Mouse (Mus musculus): ENCODE results near the gene Grsf1. TPM values are rescaled to one million over a fixed set of nuclear protein-coding genes. Genes with fewer than 3 reads are reported as not detected.

Gene Grsf1
- polyA plus RNA-seq, 1 experiment = 60.7 TPM

- Histone ChIP-seq H3K36me3 (ENCODE audit: control insufficient read depth, insufficient read depth, low read length) (no peaks in the 10 kb centered on the region), H3K27me3 (replicated peaks; ENCODE audit: control insufficient read depth, insufficient read depth, low read length) (no peaks in the 10 kb centered on the region), H3K4me3 (ENCODE audit: insufficient read depth, low read depth, low read length) (no peak overlapping the region), H3K4me1 (ENCODE audit: control insufficient read depth, insufficient read depth, low read length) (peaks cover 3% of the 10 kb centered on the region; the same call in 1 of the 2 replicates), H3K27ac (ENCODE audit: insufficient read depth, low read depth, low read length) (no peak overlapping the region)
- no peak for DNase-seq
- 79% methylated on average over 5 of the region's 5 CpGs for WGBS
- no peak for TF ChIP-seq CTCF (conservative IDR thresholded peaks at IDR 0.05; ENCODE audit: insufficient read depth, insufficient read length, low read depth, low read length)
- TF ChIP-seq POLR2A (IDR thresholded peaks at IDR 0.05; ENCODE audit: low read depth, low read length) = no peak
Observed at GRCm38 (mm10) chr5:88697291-88697690, 21.3 kb upstream of the Grsf1 start.

DNA sequence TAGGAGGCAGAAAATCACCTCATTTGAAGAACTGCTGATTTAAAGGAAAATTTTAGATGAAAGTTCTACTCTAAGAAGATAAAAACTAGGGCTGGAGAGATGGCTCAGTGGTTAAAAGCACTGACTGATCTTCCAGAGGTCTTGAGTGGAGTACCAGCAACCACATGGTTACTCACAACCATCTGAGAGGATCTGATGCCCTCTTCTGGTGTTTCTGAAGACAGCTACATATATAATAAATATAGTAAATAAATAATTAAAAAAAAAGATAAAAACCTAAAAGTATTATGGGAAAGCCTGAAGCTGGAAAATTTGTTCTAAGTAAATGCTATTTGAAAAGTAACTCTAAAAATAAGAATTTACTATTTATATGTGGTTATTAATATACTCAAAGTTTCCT lies 17.1 kb upstream of the Grsf1 start:
- Histone ChIP-seq H3K27me3 (replicated peaks; ENCODE audit: control insufficient read depth, insufficient read depth, low read length) (no peaks in the 10 kb centered on the region; the same call in 1 of the 2 replicates), H3K27ac (ENCODE audit: insufficient read depth, low read depth, low read length) (no peak overlapping the region), H3K36me3 (ENCODE audit: control insufficient read depth, insufficient read depth, low read length) (no peaks in the 10 kb centered on the region), H3K4me1 (ENCODE audit: control insufficient read depth, insufficient read depth, low read length) (peaks cover 6% of the 10 kb centered on the region; the same call in 1 of the 2 replicates), H3K4me3 (ENCODE audit: insufficient read depth, low read depth, low read length) (no peak overlapping the region)
- TF ChIP-seq CTCF (conservative IDR thresholded peaks at IDR 0.05; ENCODE audit: insufficient read depth, insufficient read length, low read depth, low read length) = no peak
- no peak for TF ChIP-seq POLR2A (IDR thresholded peaks at IDR 0.05; ENCODE audit: low read depth, low read length)
- DNase-seq = no peak

- TF ChIP-seq CTCF (conservative IDR thresholded peaks at IDR 0.05; ENCODE audit: insufficient read depth, insufficient read length, low read depth, low read length) = no peak
- no peak for TF ChIP-seq POLR2A (IDR thresholded peaks at IDR 0.05; ENCODE audit: low read depth, low read length)
- 93% methylated on average over 4 of the region's 4 CpGs for WGBS
- Histone ChIP-seq H3K27me3 (replicated peaks; ENCODE audit: control insufficient read depth, insufficient read depth, low read length) (no peaks in the 10 kb centered on the region; the same call in 1 of the 2 replicates), H3K27ac (ENCODE audit: insufficient read depth, low read depth, low read length) (no peak overlapping the region), H3K4me1 (ENCODE audit: control insufficient read depth, insufficient read depth, low read length) (peaks cover 6% of the 10 kb centered on the region; the same call in 1 of the 2 replicates), H3K4me3 (ENCODE audit: insufficient read depth, low read depth, low read length) (no peak overlapping the region), H3K36me3 (ENCODE audit: control insufficient read depth, insufficient read depth, low read length) (no peaks in the 10 kb centered on the region)
- DNase-seq = no peak
Observed at GRCm38 (mm10) chr5:88692586-88692985, 16.6 kb upstream of the Grsf1 start.

DNA sequence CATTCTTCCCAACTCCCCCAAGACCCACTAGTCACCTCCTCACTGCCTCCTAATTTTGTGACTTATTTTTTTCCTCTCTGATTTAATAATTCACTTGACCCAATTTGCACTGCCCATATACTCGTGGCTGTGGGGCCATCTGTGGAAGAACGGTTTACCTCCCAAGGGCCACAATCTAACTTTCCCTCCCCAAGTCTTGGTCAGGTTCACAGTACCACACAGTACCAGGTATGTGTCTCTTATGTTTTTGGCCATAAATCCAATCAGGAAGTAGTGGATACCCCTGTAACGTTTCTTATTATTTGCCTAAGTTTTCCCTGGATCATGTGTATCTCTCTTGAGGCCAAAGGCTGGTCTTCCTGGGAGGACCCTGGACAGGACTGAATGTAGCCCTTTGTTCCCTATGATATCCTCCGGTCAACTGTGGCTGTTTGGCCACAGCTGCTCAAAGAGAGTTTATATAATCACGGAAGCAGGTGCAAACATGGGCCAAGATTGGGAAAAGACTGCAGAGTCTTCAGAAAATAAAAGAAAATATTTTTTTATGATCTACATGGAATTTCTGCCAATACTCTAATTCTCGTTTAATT lies 15.6 kb upstream of the Grsf1 start:
- WGBS = 41% methylated on average over 6 of the region's 6 CpGs
- Histone ChIP-seq H3K27me3 (replicated peaks; ENCODE audit: control insufficient read depth, insufficient read depth, low read length) (no peaks in the 10 kb centered on the region; the same call in 1 of the 2 replicates), H3K4me3 (ENCODE audit: insufficient read depth, low read depth, low read length) (no peak overlapping the region), H3K4me1 (ENCODE audit: control insufficient read depth, insufficient read depth, low read length) (peaks cover 6% of the 10 kb centered on the region; the same call in 1 of the 2 replicates), H3K36me3 (ENCODE audit: control insufficient read depth, insufficient read depth, low read length) (no peaks in the 10 kb centered on the region), H3K27ac (ENCODE audit: insufficient read depth, low read depth, low read length) (0 out of 2 replicates have a peak overlapping the region, but pooled peaks have one; percentile 22)
- peak; percentile 68 for DNase-seq
- no peak for TF ChIP-seq POLR2A (IDR thresholded peaks at IDR 0.05; ENCODE audit: low read depth, low read length)
- TF ChIP-seq CTCF (conservative IDR thresholded peaks at IDR 0.05; ENCODE audit: insufficient read depth, insufficient read length, low read depth, low read length) = no peak

DNA sequence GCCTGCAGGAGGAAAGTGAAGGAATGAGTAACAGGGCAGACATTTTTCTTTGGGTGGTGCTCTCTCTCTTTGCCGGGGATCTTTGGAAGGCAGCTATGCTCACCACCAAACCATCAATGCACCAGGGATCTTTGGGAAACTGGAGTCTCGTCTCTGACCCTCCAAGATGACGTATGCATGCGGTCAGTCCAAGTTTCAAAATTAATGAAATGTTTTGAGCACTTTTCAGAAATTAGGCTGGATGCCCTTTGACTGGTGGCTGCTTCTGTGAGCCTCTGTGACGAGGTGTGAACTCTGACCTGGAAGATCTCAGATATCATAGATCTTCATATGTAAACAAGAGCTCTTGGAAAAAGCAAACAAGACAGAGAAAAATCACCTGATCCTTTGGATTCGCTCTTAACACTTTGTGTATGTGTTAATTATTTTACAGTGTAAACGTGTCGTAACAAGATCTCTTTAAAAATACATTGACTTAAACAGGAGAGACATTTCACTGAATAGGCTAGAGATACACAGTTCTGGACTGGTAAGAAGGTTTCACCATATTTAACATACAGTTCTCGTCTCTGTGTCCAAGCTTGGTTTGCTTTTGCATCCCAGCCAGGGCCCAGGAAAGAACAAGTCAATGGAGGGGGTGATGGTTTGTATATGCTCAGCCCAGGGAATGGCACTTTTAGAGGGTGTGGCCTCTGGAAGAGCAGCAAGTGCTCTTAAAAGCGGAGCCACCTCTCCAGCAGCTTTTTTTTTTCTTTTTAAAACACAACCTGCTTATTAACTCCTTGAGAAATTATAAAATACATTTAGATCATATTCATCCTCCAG lies 14.9 kb upstream of the Grsf1 start:
- Histone ChIP-seq H3K36me3 (ENCODE audit: control insufficient read depth, insufficient read depth, low read length) (no peaks in the 10 kb centered on the region), H3K4me1 (ENCODE audit: control insufficient read depth, insufficient read depth, low read length) (peaks cover 6% of the 10 kb centered on the region; the same call in 1 of the 2 replicates), H3K27me3 (replicated peaks; ENCODE audit: control insufficient read depth, insufficient read depth, low read length) (no peaks in the 10 kb centered on the region; the same call in 1 of the 2 replicates), H3K27ac (ENCODE audit: insufficient read depth, low read depth, low read length) (no peak overlapping the region; the same call in 1 of the 2 replicates), H3K4me3 (ENCODE audit: insufficient read depth, low read depth, low read length) (no peak overlapping the region)
- no peak for DNase-seq
- WGBS = 48% methylated on average over 10 of the region's 10 CpGs
- TF ChIP-seq POLR2A (IDR thresholded peaks at IDR 0.05; ENCODE audit: low read depth, low read length) = no peak
- TF ChIP-seq CTCF (conservative IDR thresholded peaks at IDR 0.05; ENCODE audit: insufficient read depth, insufficient read length, low read depth, low read length) = no peak

- peaks cover 5% of the 10 kb centered on the region; the same call in 1 of the 2 replicates for H3K27me3 ChIP-seq (replicated peaks; ENCODE audit: control insufficient read depth, insufficient read depth, low read length)
- DNase-seq = peak; percentile 34
- 73% methylated on average over 3 of the region's 3 CpGs for WGBS
- no peak for TF ChIP-seq POLR2A (IDR thresholded peaks at IDR 0.05; ENCODE audit: low read depth, low read length)
- 0 out of 2 replicates have a peak, but pooled peaks have one; percentile 2 for TF ChIP-seq CTCF (conservative IDR thresholded peaks at IDR 0.05; ENCODE audit: insufficient read depth, insufficient read length, low read depth, low read length)
- H3K4me3 ChIP-seq (ENCODE audit: insufficient read depth, low read depth, low read length) = no peak overlapping the region
- H3K27ac ChIP-seq (ENCODE audit: insufficient read depth, low read depth, low read length) = no peak overlapping the region
- no peaks in the 10 kb centered on the region for H3K36me3 ChIP-seq (ENCODE audit: control insufficient read depth, insufficient read depth, low read length)
- peaks cover 6% of the 10 kb centered on the region; the same call in 1 of the 2 replicates for H3K4me1 ChIP-seq (ENCODE audit: control insufficient read depth, insufficient read depth, low read length)
Observed at GRCm38 (mm10) chr5:88689279-88689938, 13.4 kb upstream of the Grsf1 start.
